28 mouse cellular contexts compared by ENCODE assay signal in the genomic region with DNA sequence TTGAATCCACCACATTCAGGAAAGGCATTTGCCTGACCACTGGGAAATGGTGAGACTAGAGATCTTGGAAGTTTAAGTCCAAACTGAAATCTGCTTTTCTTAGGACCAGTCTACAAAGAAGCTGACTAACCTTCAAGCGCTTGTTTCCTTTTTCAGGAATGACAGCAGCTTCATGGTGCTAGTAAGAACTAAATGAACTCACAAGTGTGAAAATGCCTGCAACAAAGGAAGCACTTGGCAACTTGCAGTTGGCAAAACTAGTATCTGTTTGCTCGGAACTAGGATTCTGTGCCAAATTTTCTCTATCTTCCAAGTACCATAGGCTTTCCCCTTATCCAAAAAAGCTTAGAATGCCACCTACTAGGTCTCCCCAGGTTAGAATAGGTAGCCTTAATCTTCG. TPM values are rescaled to one million over a fixed set of nuclear protein-coding genes. Genes with fewer than 3 reads are reported as not detected.
DNase-seq lines count a peak whose midpoint lies in the region; ATAC-seq lines count a peak whose summit lies in the region.
"Had no signal": no experiment of that assay in that cellular context is flagged by ENCODE, and none has a peak within 500 bp of the region (broad histone marks: within the 10 kb centered on the region; RNA-seq: fewer than 3 reads in every experiment).

No protein-coding gene starts in this region.

- no peaks in the 10 kb centered on the region for H3K27me3 ChIP-seq in forebrain, embryonic 14.5 days (replicated peaks; ENCODE audit: control insufficient read depth, insufficient read depth, low read length)
- H3K27me3 ChIP-seq in forebrain, embryonic 10.5 days (ENCODE audit: poor library complexity, severe bottlenecking) = no peaks in the 10 kb centered on the region
- H3K27me3 ChIP-seq in midbrain, embryonic 11.5 days (ENCODE audit: control insufficient read depth, insufficient read depth, low read length) = no peaks in the 10 kb centered on the region
- H3K27me3 ChIP-seq in midbrain, embryonic 15.5 days (replicated peaks) = no peaks in the 10 kb centered on the region
- H3K27me3 ChIP-seq: CH12.LX; embryonic facial prominence, embryonic 13.5 days; embryonic facial prominence, embryonic 15.5 days; forebrain, embryonic 13.5 days; Patski had no signal

- no peaks in the 10 kb centered on the region for H3K9me3 ChIP-seq in forebrain, embryonic 14.5 days (replicated peaks; ENCODE audit: control insufficient read depth, low read length)
- H3K9me3 ChIP-seq in forebrain, embryonic 10.5 days = no peaks in the 10 kb centered on the region
- H3K9me3 ChIP-seq in midbrain, embryonic 11.5 days (ENCODE audit: control insufficient read depth, low read length) = no peaks in the 10 kb centered on the region
- no peaks in the 10 kb centered on the region for H3K9me3 ChIP-seq in midbrain, embryonic 15.5 days
- H3K9me3 ChIP-seq: embryonic facial prominence, embryonic 13.5 days; embryonic facial prominence, embryonic 15.5 days; forebrain, embryonic 13.5 days; G1E had no signal

- no peak overlapping the region for H3K4me2 ChIP-seq in forebrain, embryonic 14.5 days (ENCODE audit: low read length)
- no peak overlapping the region for H3K4me2 ChIP-seq in midbrain, embryonic 11.5 days
- H3K4me2 ChIP-seq in midbrain, embryonic 15.5 days = no peak overlapping the region
- H3K4me2 ChIP-seq: embryonic facial prominence, embryonic 13.5 days; embryonic facial prominence, embryonic 15.5 days; forebrain, embryonic 13.5 days had no signal

- ATAC-seq in forebrain, embryonic 14.5 days = no peak
- ATAC-seq in midbrain, embryonic 11.5 days (ENCODE audit: low FRiP score) = no peak
- no peak for ATAC-seq in midbrain, embryonic 15.5 days (replicated peaks)
- ATAC-seq: activated CD4-positive, CD25-positive, alpha-beta regulatory T cell, adult 4 months; CD4-positive, CD25-positive, alpha-beta regulatory T cell, adult 4 months; forebrain, embryonic 13.5 days; forebrain, embryonic 16.5 days; Patski had no signal

- 85% methylated on average over 3 of the region's 3 CpGs for WGBS in forebrain, embryonic 14.5 days
- 86% methylated on average over 3 of the region's 3 CpGs for WGBS in forebrain, embryonic 10.5 days
- 92% methylated on average over 3 of the region's 3 CpGs for WGBS in midbrain, embryonic 11.5 days
- 91% methylated on average over 3 of the region's 3 CpGs for WGBS in midbrain, embryonic 15.5 days

- no peak overlapping the region for H3K4me3 ChIP-seq in forebrain, embryonic 14.5 days (ENCODE audit: low read depth, low read length)
- H3K4me3 ChIP-seq in forebrain, embryonic 10.5 days = no peak overlapping the region
- H3K4me3 ChIP-seq in midbrain, embryonic 11.5 days (ENCODE audit: low read depth, low read length) = no peak overlapping the region
- no peak overlapping the region for H3K4me3 ChIP-seq in midbrain, embryonic 15.5 days
- H3K4me3 ChIP-seq: embryonic facial prominence, embryonic 13.5 days; embryonic facial prominence, embryonic 15.5 days; erythroblast, embryonic 14.5 days; forebrain, embryonic 13.5 days had no signal

- peaks cover 64% of the 10 kb centered on the region for H3K36me3 ChIP-seq in forebrain, embryonic 14.5 days (ENCODE audit: control insufficient read depth, insufficient read depth, low read length)
- H3K36me3 ChIP-seq in forebrain, embryonic 10.5 days (replicated peaks) = peaks cover 89% of the 10 kb centered on the region
- H3K36me3 ChIP-seq in midbrain, embryonic 11.5 days (ENCODE audit: control insufficient read depth, insufficient read depth, low read length) = peaks cover 11% of the 10 kb centered on the region
- H3K36me3 ChIP-seq in midbrain, embryonic 15.5 days (replicated peaks) = peaks cover 47% of the 10 kb centered on the region

- H3K4me1 ChIP-seq in forebrain, embryonic 14.5 days (ENCODE audit: control insufficient read depth, insufficient read depth, low read length) = no peaks in the 10 kb centered on the region
- 0 out of 2 replicates have a peak, but pooled peaks cover 2% of the 10 kb centered on the region for H3K4me1 ChIP-seq in forebrain, embryonic 10.5 days
- H3K4me1 ChIP-seq in midbrain, embryonic 11.5 days (ENCODE audit: control insufficient read depth, insufficient read depth, low read length) = no peaks in the 10 kb centered on the region
- no peaks in the 10 kb centered on the region for H3K4me1 ChIP-seq in midbrain, embryonic 15.5 days
- H3K4me1 ChIP-seq: embryonic facial prominence, embryonic 13.5 days; embryonic facial prominence, embryonic 15.5 days; forebrain, embryonic 13.5 days had no signal

- H3K27ac ChIP-seq in forebrain, embryonic 14.5 days (ENCODE audit: low read depth, low read length) = no peak overlapping the region
- no peak overlapping the region for H3K27ac ChIP-seq in forebrain, embryonic 10.5 days
- H3K27ac ChIP-seq in midbrain, embryonic 11.5 days (ENCODE audit: low read depth, low read length) = no peak overlapping the region
- no peak overlapping the region for H3K27ac ChIP-seq in midbrain, embryonic 15.5 days
- H3K27ac ChIP-seq: embryonic facial prominence, embryonic 13.5 days; embryonic facial prominence, embryonic 15.5 days; forebrain, embryonic 13.5 days had no signal

- H3K9ac ChIP-seq in forebrain, embryonic 14.5 days (ENCODE audit: low read length) = no peak overlapping the region
- H3K9ac ChIP-seq in midbrain, embryonic 11.5 days (ENCODE audit: low read length) = no peak overlapping the region
- H3K9ac ChIP-seq in midbrain, embryonic 15.5 days = no peak overlapping the region
- H3K9ac ChIP-seq: embryonic facial prominence, embryonic 13.5 days; embryonic facial prominence, embryonic 15.5 days; forebrain, embryonic 13.5 days had no signal

- peak; percentile 5 for DNase-seq in forebrain, embryonic 14.5 days (ENCODE audit: low spot score)
- no peak for DNase-seq in forebrain, embryonic 10.5 days (ENCODE audit: extremely low spot score, low spot score)
- peak; percentile 57 for DNase-seq in midbrain, embryonic 11.5 days (ENCODE audit: low spot score, missing footprints)
- peak; percentile 69 for DNase-seq in brain, adult 2 months (ENCODE audit: low read depth, low spot score)
- DNase-seq in telencephalon, adult 2 months (ENCODE audit: low read depth, low spot score) = peak; percentile 70
- DNase-seq in layer of hippocampus, postnatal 10 days (ENCODE audit: low spot score in 2 of 2) = no peak
- DNase-seq: adrenal gland, adult 8-10 months; adrenal gland, postnatal 14 days; B cell, adult 2 months; cerebellum, adult 11 months; cerebellum, adult 18-20 months; cerebellum, adult 8-10 months; cerebellum, adult 9-11 months; cerebellum, postnatal 14 days; cerebellum, postnatal 36 days; embryo, embryonic 11 days had no signal

RNA-seq across cellular contexts. Expression of gene Arl2bp, which starts 20.2 kb away (rescaled TPM):
- polyA plus RNA-seq in forebrain, embryonic 14.5 days (2014; fragmentation: Nextera tagmentation; extraction: Ambion mirVana) = 89.3 and 101 TPM in 2 replicates
- polyA plus RNA-seq in forebrain, embryonic 10.5 days (2016; fragmentation: Nextera tagmentation; extraction: Ambion mirVana) = 209 and 223 TPM in 2 replicates
- 94.6 and 108 TPM in 2 replicates for polyA plus RNA-seq in midbrain, embryonic 11.5 days (2014; fragmentation: Nextera tagmentation; extraction: Ambion mirVana)
- 190 and 202 TPM in 2 replicates for polyA plus RNA-seq in midbrain, embryonic 15.5 days (2015; fragmentation: Nextera tagmentation; extraction: Ambion mirVana)
- 100 to 1,000 TPM; 158 to 163 TPM for total RNA-seq in layer of hippocampus, postnatal 10 days (2021)

RNA-seq across cellular contexts. Expression of gene Fam192a, which starts 44.4 kb away (rescaled TPM):
- polyA plus RNA-seq in forebrain, embryonic 14.5 days (2014; fragmentation: Nextera tagmentation; extraction: Ambion mirVana) = 96.2 and 108 TPM in 2 replicates
- 90.1 and 90.5 TPM in 2 replicates for polyA plus RNA-seq in forebrain, embryonic 10.5 days (2016; fragmentation: Nextera tagmentation; extraction: Ambion mirVana)
- 107 and 127 TPM in 2 replicates for polyA plus RNA-seq in midbrain, embryonic 11.5 days (2014; fragmentation: Nextera tagmentation; extraction: Ambion mirVana)
- 75.0 and 75.2 TPM in 2 replicates for polyA plus RNA-seq in midbrain, embryonic 15.5 days (2015; fragmentation: Nextera tagmentation; extraction: Ambion mirVana)
- total RNA-seq in layer of hippocampus, postnatal 10 days (2021) = 10 to 100 TPM; 37.5 to 42.9 TPM

RNA-seq across cellular contexts. Expression of gene Rspry1, which starts 44.4 kb away (rescaled TPM):
- polyA plus RNA-seq in forebrain, embryonic 14.5 days (2014; fragmentation: Nextera tagmentation; extraction: Ambion mirVana) = 46.4 and 47.6 TPM in 2 replicates
- polyA plus RNA-seq in forebrain, embryonic 10.5 days (2016; fragmentation: Nextera tagmentation; extraction: Ambion mirVana) = 48.3 and 48.9 TPM in 2 replicates
- polyA plus RNA-seq in midbrain, embryonic 11.5 days (2014; fragmentation: Nextera tagmentation; extraction: Ambion mirVana) = 50.7 and 51.9 TPM in 2 replicates
- polyA plus RNA-seq in midbrain, embryonic 15.5 days (2015; fragmentation: Nextera tagmentation; extraction: Ambion mirVana) = 53.3 and 56.1 TPM in 2 replicates
- total RNA-seq in layer of hippocampus, postnatal 10 days (2021) = 10 to 100 TPM; 32.6 to 38.7 TPM

RNA-seq across cellular contexts. Expression of gene Pllp, which starts 49.9 kb away (rescaled TPM):
- polyA plus RNA-seq in forebrain, embryonic 14.5 days (2014; fragmentation: Nextera tagmentation; extraction: Ambion mirVana) = 0.71 and 1.2 TPM in 2 replicates
- polyA plus RNA-seq in forebrain, embryonic 10.5 days (2016; fragmentation: Nextera tagmentation; extraction: Ambion mirVana) = 0.20 and 0.27 TPM in 2 replicates
- 0.66 TPM in 1 of 2 replicates, not detected in the other for polyA plus RNA-seq in midbrain, embryonic 11.5 days (2014; fragmentation: Nextera tagmentation; extraction: Ambion mirVana)
- polyA plus RNA-seq in midbrain, embryonic 15.5 days (2015; fragmentation: Nextera tagmentation; extraction: Ambion mirVana) = 1.5 and 1.6 TPM in 2 replicates
- 10 to 100 TPM; 26.9 to 27.6 TPM for total RNA-seq in layer of hippocampus, postnatal 10 days (2021)
- total RNA-seq: common myeloid progenitor, adult 5-6 weeks had no signal
- polyA plus RNA-seq: erythroblast, embryonic 14.5 days; G1E had no signal

Comparison
In these comparisons a context has a peak if more than half of its experiments do, and no peak if none do; other contexts are left out.
1. DNase-seq: peak in forebrain, embryonic 14.5 days (single experiment), midbrain, embryonic 11.5 days (single experiment), brain, adult 2 months (single experiment) and telencephalon, adult 2 months (single experiment); none in forebrain, embryonic 10.5 days (single experiment) and layer of hippocampus, postnatal 10 days (0 of 2).